Mouse (Mus musculus) CH12F3 (cell line): ENCODE results near the gene Thyn1.

Experiments
- in situ Hi-C: fragments of 300-500 bp; cut with MboI; formaldehyde crosslinking; loops from 2 replicates; pipeline ENCODE4 v1.14.3; 2020; ENCODE audit warnings: low sequenced_read_pairs

Gene Thyn1

GRCm38 (mm10) chr9:27029828-27030762 lies 30.6 kb downstream of the Thyn1 start, which contains the start of the genes Vps26b and Ncapd3:
Gene Vps26b, minus strand, starts transcription at chr9:27030065.
Gene Ncapd3, plus strand, starts transcription at chr9:27030175.
- in situ Hi-C loops, result no loop called here

- in situ Hi-C loops, result no loop called here
These were observed 31.2 kb downstream of the Thyn1 start for GRCm38 (mm10) chr9:27030763-27031100.

- in situ Hi-C loops, result no loop called here
These were observed 44.4 kb downstream of the Thyn1 start for GRCm38 (mm10) chr9:27043892-27044291.

GRCm38 (mm10) chr9:27049492-27049891 lies 50.0 kb downstream of the Thyn1 start:
- in situ Hi-C loops, result no loop called here
